Mouse (Mus musculus): ENCODE results near the gene Kif21b.

The Kif21b gene

DNA sequence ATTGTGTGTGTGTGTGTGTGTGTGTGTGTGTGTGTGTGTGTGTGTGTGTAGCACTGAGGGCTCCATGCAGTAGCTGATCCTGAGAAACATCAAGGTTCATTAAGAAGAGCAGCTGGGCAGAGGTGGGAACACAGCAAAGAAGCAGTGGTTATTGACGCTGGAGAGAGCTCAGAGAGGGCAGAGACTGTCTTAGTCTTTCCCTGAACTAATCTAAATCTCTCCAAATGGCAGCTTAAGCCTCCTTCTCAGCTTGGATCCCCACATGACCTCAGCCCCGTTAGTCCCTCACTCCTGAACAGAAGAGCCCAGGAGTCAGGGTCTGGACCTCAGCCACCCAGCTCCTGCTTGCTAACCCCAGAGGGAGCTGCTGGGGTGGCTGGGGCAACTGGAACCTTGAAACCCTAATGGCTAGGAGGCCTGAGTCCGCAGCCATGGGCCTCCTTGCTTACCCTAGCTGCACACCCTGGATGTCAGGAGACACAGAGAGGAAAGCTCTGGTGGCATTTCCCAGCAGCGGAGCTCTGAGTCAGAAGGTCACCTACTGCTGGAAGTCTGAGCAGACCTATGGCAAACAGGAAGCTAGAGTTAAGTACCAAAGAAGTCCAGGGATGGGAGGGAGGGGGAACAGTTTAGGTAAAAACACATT, 2.1 kb upstream of the Kif21b start:
- DNase-seq: no peak

DNA sequence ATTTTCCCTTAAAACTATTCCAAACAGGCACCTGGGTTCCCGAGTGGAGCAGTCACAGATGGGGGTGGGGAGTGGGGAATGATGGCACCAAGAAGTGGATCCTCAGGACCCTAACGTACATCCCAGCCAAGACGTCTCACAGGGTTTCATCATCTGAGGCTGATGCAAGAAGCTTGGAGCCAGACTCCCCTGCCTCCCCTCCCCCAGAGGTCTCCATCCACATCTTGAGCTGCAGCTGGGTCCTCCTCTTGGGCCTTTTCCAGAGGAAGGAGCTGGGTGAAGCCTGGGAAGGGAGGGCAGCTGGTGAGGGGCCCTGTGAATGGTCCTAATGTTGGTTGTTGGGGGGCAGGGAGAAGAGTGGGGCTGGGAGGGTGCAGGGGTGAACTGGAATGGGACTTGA, 1.1 kb upstream of the Kif21b start:
- DNase-seq: no peak

DNA sequence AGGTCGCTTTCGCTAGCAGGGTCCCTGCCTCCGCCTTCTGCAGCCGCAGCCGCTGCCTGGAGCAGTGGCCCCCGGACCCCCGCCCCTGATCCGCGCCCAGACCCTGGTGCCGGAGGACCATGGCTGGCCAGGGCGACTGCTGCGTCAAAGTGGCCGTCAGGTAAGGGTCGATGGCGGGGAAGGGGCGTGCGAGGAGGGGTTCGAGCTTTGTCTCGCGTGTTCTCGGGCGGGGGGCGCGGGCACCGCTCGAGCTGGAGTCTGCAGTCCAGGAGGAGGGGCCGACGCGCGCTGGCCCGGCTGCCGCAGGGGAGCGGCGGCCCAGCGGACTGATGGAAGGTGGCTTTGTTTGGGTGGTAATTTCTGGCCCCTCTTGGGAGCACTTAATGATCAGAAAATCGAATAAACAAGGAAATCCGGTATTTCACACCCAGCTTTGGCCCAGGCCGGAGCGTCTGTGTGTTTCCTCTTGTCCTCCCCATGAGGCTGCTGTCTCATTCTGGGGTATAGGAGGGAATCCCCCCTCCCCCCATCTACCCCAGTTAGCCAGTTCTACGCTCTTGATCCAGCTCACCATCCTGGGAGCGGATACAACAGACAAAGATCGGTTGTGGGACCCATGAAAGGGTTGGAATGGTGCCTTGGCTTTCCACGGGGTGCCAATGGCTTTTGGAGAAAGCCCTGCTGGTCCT, 558 bp downstream of the Kif21b start:
- peak in 1 of 2 experiments; percentile 21 for DNase-seq

DNA sequence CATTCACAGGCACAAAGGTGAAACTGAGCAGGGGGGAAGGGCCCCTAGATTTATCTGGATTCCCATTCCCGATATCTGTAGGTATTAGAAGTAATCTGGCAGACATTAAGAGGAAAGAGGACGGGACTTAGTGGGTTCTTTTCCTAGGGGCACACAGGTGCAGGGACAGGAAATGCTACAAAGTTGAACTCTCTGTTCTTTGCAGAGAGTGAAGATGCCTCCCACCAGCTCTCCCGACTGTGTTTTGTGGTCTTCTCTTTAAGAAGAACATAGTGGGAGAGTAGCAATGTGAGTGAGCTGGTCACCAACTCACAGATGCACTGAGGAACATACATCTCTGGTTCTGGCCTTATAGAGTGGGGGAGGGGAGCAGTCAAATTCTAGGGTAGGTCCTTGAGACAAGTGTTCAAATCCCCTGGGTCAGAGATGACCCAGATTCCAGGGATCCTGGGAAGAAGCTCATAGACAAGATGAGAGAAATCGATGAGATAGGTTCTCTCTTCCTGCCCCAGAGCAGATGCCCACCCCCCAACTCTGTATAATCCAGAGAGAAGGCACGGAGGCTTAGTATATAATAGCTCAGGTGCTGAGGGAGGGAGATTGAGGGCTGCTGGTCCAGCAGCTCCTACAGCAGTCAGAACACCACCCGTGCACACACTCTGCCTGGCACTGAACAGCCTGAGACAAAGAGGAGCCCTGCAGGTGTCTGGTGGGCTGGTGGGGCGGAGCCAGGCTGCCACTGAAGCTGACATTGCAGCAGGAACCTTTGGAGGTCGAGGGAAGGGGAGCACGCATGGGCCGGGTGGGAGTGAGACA, 1.4 kb downstream of the Kif21b start:
- no peak for DNase-seq

DNA sequence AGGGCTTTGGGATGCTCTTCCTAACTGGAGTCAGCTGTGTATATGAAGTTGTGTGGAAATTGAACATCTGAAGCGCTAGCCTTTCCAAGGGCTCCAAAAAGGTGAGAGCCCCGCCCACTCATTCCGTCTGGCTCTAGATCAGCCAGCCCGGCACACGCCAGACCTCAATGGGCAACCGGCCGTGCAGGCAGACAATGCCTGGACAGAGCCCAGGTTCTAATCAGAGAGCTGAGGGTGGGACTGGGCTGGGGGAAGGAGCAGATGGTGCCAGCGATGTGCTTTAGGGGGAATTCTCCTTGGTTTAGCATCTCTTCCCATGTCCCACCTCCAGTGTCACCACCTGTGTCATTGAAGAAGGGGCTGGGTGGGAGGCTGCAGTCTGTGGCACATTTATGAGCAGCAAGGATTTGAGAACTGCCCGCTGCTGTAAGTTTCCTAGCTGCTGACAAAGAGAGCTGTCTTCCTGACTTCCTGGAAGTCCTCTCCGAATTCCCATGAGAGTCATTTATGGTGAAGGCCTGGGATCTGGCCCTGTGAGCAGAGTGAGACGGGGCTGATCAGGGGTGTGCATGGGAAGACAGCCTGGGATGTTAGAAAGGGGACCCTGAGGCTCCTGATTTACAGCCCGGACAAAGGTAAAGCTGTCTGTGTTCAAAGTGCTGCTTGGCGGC, 2.5 kb downstream of the Kif21b start:
- peak; percentile 30 to 52 for DNase-seq

DNA sequence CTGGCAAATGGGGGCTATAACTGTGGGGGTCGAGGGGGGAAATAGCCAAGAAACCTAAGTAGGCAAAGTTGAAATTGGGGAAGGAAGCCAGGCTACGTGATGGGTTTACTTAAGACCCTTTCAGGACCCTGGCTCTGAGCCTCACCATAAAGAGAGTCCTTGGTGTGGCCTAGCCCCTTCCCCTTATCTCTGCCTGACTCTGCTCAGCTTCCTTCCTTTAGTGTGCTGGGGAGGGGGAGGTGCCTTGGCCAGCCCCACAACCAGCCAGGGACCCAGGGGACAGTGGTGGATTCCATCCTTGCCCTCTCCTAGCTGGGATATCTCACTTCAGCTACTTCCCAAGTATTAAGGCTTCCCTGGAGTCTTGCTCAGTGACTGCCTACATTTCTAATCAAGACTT, 3.4 kb downstream of the Kif21b start:
- DNase-seq: no peak

DNA sequence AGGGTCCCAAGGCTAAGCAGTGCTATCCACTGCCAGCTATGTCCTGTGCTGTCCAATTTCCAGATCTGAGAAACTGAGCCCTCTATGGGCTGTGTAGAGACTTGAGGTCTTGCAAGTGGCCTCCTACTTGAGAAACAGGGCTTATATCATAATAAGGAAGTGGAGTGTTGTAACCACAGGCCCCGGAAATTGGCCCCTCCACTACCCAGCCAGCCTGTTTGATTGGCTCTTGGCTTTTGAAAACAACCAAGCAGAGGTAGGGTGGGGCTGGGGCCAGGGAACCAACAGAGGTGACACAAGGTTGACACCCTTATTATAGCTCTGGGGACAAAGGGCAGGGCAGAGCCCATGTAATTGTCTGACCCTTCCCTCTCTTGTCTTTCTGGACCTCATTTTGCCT, 3.9 kb downstream of the Kif21b start:
- peak; percentile 27 to 38 for DNase-seq

DNA sequence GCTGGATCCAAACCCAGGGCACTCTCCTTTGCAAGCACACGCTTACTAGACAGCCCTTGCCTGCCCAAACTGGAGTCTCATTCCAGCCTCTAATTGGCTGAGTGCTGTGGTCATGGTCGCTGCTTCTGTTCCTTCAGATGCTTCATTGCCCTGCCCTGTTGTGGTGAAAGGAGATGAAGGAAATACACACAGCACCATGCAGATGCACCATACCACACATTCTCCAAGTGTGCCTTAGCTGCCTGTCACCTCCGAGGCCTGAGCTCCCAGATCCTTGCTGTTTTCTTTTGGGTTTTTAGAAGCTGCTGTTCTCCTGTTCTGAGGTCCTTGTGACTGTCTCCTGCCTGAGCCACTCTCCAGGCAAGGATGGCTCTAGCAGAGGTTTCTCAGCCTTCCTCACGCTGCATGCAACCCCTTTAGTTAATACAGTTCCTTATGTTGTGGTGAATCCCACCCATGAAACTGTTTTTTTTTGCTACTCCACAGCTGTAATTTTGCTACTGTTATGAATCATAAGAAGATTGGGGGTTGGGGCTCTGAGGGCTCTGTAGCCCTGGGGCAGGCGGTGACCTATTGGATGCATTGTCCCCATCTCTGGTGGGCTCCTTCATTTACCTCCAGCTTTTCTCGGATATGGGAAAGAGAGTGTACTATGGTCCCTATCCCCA, 4.7 kb downstream of the Kif21b start:
- no peak for DNase-seq

DNA sequence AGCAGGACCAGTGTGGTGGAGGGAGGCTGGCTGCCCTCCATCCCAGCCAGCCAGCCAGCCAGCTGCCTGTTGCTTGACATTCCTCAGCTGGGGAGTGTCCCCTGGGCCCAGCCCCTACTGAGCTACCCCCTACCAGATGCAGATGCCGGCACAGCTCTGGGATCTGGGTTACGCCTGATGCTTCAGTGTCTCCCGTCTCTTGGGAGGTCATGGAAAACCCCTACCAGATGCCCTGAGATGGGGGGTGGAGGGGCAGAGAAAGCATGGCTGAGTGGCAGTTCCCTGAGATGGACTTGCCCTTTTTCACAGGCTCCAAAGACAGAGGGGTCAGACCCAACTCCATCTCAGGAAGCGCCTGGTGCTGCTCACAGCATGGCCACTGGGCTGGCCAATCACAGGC, 5.4 kb downstream of the Kif21b start:
- DNase-seq: no peak

DNA sequence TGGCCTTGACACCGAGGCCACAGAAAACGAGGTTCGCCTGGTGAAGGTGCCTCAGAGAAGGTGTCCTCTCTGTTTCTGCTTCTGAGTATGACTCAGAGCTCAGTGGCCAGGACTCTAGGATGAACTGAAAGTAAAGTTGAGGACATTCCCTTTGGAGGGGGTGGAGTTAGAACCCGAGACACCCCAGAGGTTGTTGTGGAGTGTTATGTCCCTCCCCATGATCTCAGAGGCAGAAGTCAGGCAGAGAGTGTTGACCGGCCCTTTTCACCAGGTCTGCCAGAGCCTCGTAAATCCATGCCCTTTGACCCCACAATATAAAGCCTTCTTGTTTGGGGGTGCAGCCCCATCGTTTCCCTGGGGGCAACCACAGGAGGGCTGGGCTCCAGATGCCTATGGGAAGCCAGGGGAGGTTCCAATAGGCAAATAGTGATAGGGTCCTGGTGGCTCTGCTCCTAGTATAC, 5.9 kb downstream of the Kif21b start:
- DNase-seq: no peak

DNA sequence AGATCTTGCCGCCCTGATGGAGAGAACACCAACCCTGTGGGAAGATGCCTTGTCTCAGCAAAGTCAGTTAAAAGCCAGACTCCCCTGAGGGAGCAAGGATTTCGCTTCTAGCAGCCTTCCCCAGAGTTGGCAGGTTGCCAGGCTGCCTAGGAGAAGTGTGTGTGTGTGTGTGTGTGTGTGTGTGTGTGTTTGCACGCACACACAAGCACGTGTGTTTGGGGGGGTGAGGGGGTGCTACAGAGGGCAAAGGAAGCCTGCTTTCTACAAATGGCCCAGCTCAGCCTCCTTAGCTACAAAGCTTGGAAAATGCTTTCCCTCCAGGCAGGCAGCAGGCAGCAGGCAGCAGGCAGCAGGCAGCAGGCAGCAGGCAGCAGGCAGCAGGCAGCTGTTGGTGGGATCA, 6.4 kb downstream of the Kif21b start:
- peak; percentile 43 to 75 for DNase-seq

DNA sequence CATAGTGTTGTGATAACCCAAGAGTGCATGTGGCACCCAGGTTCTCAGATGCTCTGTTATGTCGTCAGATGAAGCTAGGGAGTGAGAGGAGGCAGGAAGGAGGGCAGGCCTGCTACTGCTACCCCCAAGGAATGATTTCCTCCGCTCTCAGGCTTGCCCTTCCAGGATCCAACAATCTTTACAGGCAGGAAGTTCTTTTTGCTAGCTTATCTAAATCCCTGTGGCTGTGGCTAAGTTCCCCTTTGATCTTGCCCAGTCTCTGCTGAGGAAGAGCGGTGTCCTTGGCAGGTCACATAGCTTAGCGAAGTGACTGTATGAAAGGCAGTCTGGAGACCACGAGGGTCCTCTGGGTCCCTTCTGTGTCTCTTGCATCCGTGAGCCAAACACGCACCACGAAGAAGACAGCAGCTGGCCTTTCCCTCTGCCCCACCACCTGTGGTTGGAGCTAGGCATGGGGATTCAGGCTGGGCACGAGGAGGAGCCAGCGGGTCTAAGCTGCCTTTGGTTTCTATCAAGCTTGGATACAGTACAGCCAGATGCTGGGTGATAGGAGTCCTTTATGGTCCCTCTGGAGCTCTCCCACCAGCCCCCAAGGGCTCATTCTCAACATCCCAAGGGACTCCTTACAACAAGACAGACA, 7.1 kb downstream of the Kif21b start:
- DNase-seq: no peak

DNA sequence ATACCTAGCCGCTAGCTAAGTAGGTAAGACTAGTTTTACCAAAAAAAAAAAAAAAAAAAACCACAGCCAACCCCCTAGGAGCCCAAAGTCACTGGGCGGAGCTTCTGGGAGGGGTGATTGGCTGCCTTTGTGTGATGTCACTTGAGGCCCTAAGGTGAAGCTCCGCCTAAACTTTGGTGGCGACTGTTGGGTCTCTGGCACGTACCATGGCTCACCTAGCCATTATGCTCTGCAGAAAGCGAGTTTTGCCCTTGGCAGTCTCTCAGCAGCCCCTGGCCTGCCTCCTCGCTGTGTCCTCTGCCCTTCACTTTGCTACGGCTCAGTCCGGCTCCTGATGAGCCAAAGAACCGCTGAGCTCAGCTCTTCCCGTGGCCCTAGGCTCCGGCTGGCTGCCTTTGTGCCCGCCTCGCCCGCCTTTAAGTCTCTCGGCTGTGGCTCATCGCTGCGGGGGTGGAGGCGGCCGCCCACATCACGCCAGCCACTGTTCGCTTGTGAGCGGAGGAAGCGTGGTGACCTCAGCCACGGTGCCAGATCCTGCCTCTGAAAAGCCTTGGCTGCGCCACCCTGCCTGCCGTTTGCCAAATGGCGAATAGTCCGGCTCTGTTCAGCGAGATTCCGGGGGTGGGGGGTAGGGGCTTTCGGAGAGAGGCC, 8.9 kb downstream of the Kif21b start:
- DNase-seq: peak; percentile 89 to 92

DNA sequence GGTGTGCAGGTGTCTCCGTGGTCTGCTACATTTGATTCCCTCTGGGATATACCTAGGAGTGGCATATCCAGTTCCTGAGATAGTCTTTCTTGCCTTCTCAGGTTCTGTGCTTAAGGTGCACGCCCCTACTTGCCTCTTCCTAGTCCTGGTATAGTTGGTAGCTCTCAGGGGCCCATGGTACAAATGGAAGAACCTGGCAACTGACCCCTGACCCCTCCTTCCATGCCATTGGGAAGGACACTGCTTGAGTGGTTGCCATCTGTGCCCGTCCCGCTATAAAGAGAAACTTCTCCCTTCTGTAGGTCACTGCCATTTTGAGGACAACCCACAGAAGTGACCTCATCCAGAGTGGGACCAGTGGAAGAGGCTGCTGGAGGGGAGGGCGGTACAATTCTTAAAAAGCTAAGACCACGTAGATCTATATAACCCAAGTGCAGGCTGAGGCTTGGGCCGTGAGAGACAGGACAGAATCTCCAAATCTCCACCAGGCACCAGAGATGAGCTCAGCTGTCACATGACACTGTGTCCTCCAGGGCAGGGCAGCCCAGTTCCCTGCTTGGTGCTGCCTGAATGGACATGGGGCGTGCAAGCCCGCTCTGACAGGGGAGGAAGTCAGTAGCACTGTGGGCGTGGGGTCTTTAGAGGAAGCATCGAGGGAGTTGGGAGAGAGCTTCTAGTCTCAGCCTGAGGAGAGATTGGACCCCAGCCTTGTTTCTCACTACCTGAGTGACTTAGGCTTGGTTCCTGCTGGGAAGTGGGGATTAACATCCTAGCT, 10.2 kb downstream of the Kif21b start:
- DNase-seq: peak; percentile 42 to 52

DNA sequence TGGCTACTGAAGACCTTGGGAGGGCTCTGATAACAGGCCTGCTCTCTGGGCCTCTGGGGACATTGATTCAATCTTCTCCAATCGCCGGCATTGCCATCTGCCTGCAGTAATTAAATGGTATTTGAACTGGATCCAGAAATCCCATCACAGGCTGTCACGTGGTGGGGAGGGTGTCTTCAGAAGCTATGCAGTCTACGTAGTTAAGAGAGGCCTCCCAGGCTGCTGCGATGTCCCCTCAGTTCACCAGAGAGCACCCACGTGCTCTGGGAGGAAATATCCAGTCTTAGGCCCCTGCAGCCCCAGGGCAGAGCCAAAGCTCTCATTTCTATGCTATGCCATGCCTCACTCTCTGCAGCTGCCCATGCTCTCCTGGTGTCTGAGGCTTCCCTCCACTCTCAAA, 11.1 kb downstream of the Kif21b start:
- peak; percentile 25 to 32 for DNase-seq

DNA sequence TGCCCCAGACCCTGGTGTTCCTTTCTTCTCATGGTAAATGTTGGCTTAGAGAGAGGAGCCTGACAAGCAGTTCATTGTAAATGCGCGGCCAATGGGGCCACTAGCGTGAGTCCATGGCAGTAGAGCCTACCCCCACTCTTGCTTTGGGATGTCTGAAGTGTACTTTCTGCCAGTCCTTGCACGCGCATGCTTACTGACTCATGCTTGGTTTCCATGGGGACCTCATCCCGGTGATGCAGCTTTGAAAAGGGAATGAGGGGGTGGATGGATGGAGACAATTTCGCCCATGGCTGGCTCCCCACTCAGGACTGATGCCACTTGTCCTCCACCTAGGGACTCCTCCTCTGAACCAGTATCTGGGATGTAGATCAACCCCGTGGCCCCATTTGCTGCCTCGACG, 12.3 kb downstream of the Kif21b start:
- no peak for DNase-seq

DNA sequence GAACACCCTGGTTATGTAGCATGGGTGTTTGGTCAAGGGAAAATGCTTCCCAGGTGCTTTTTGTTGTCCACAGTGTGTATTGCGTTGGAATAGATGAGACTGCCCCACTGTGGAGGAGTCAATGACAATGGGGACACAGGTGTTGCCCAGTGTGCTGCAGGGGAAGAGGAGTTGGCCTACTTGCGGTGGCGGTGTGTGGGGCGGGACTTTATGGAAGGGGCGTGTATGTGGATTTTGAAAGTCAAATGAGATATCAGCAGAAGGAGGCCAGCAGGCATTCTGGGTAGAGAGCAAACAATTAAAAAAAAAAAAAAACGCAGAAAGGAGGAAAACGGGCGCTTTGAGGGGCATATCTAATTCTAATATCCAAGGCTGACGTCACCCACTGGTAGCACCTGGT, 18.5 kb downstream of the Kif21b start:
- DNase-seq: no peak

DNA sequence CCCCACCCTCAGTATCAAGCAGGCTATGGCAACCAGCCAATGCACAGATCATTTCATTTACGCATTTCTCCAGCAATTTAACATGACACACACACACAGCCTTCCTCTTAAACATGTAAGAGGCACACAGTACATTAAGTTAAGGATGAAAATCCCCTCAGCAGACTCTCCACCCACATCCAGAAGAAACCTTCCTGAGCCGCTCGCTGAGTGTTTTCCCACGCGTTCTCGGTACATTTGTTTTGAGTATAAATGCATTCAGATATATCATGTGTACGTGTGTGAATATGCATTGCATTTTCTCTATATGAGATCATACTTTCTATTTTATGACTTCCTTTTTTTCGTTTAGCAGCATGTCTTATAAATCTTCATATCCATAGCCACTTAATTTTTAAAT, 20.2 kb downstream of the Kif21b start:
- no peak for DNase-seq

DNA sequence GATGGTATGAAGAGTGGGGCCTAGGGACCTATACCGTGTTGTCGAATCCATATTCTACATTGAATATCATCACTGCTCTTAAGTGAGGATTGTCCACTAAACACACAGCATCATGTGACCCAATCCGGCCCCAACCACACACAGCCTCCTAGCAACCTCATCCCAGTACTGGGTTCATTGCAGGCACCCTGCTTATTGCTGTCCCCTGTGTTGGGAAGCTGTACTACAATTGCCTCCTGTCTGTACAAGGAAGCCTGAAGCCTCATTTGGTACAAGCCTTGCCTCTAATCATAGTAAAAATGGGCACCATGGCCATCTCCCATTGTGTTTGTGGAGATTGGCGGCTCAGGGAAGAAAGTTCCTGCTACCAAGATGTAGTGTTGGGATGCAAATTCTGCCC, 25.1 kb downstream of the Kif21b start:
- DNase-seq: no peak

DNA sequence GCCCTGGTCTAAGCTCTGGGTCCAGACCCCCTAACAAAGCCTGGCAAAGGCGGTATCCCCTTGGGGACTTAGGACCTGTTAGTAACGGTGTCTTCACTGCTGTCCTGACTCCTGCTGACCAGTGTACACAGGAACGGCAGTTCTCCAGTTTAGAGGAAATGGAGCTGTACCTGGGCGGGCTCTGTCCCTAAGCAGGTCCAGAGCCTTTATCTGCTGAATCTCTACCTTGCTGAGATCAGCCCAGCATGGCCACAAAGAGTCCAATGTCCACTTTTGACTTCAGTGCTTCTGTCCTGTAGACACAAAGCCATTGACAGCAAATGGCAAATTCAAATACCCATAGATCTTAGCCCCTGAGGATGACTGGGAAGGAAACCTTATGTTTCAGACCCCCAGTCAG, 25.8 kb downstream of the Kif21b start:
- DNase-seq: no peak

DNA sequence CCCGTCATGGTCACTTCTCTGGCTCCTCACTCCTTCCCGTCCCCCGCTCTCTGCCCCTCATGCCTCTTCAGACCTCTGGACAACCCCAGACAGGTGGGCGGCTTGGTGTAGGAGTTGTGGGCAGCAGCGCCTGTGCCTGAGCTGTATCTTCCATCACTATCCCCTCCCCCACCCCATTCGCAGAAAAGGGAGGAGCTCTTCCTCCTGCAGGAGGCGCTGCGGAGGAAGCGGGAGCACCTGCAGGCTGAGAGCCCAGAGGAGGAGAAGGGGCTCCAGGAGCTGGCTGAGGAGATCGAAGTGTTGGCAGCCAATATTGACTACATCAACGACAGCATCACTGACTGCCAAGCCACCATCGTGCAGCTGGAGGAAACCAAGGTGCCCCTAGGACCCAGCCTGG, 28.6 kb downstream of the Kif21b start:
- DNase-seq: no peak

All from kidney, postnatal 36 days (tissue).